Mouse (Mus musculus) lung, embryonic 14.5 days (tissue): ENCODE data around the gene Angptl1. TPM values are rescaled to one million over a fixed set of nuclear protein-coding genes. Genes with fewer than 3 reads are reported as not detected.

ENCODE experiments used
- ATAC-seq: fragments of 200-750 bp; cut with Nextera tagmentation; 2 replicates; pipeline ENCODE4 v1.8.0; 2017; ENCODE audit warnings: mild to moderate bottlenecking, moderate TSS enrichment, moderate library complexity; ENCODE audit not compliant: insufficient read depth
- DNase-seq: peaks from one replicate; pipeline ENCODE4 v3.0.0-alpha.2; 2015
- H3K27ac ChIP-seq: fragments of 300-500 bp; sonication (generic); 2 replicates; pipeline ENCODE4 v1.5.1; 2014; ENCODE audit warnings: low read depth, mild to moderate bottlenecking, moderate library complexity
- H3K27me3 ChIP-seq: fragments of 300-500 bp; sonication (generic); 2 replicates; pipeline ENCODE4 v1.6.1; 2014; ENCODE audit warnings: low read length, control low read depth; ENCODE audit not compliant: insufficient read depth
- H3K36me3 ChIP-seq: fragments of 300-500 bp; sonication (generic); 2 replicates; pipeline ENCODE4 v1.6.1; 2014; ENCODE audit warnings: control low read depth; ENCODE audit not compliant: insufficient read depth
- H3K4me1 ChIP-seq: fragments of 300-500 bp; sonication (generic); 2 replicates; pipeline ENCODE4 v1.6.1; 2014; ENCODE audit warnings: antibody characterized with exemption, control low read depth; ENCODE audit not compliant: insufficient read depth
- H3K4me2 ChIP-seq: fragments of 300-500 bp; sonication (generic); 2 replicates; pipeline ENCODE4 v1.6.1; 2014; ENCODE audit warnings: mild to moderate bottlenecking
- H3K4me3 ChIP-seq: fragments of 300-500 bp; sonication (generic); 2 replicates; pipeline ENCODE4 v1.5.1; 2014; ENCODE audit warnings: low read depth, low read length
- H3K9ac ChIP-seq: fragments of 300-500 bp; sonication (generic); 2 replicates; pipeline ENCODE4 v1.6.1; 2014
- H3K9me3 ChIP-seq: fragments of 300-500 bp; sonication (generic); 2 replicates; pipeline ENCODE4 v1.6.1; 2016; ENCODE audit warnings: low read depth, low read length, control low read depth
- CTCF ChIP-seq: IDR thresholded peaks from 2 replicates; pipeline ENCODE4 v1.5.1; 2016; ENCODE audit warnings: antibody characterized with exemption, low read depth
- WGBS: fragments of 180-500 bp; shearing (Covaris S2); extraction: QIAGEN DNeasy Blood & Tissue Kit; methylation state at CpG from one replicate; pipeline ENCODE4 v1.1.7; 2014; 5-methylcytosine and 5-hydroxymethylcytosine counted together
- polyA plus RNA-seq: library from polyadenylated mRNA; unstranded; fragments of >200 nt; fragmentation: Nextera tagmentation; extraction: Ambion mirVana; gene quantifications from 2 replicates; pipeline ENCODE4 v1.2.1, GENCODE M21; 2014

The Angptl1 gene
- polyA plus RNA-seq, 1 experiment from 2014 or later = 1.8 TPM

- H3K9me3 ChIP-seq = no peaks in the 10 kb centered on the region
- no peak for DNase-seq
- no peak for TF ChIP-seq CTCF
- no peak overlapping the region for H3K9ac ChIP-seq
- no peak overlapping the region for H3K27ac ChIP-seq
- 91% methylated on average over 3 of the region's 3 CpGs for WGBS
- H3K36me3 ChIP-seq = peaks cover 17% of the 10 kb centered on the region; the same call in 1 of the 2 replicates
- no peaks in the 10 kb centered on the region for H3K27me3 ChIP-seq
- H3K4me3 ChIP-seq = no peak overlapping the region
- ATAC-seq = no peak
- H3K4me2 ChIP-seq = no peak overlapping the region
- no peaks in the 10 kb centered on the region for H3K4me1 ChIP-seq
Measured at GRCm38 (mm10) chr1:156903899-156904298, 65.5 kb downstream of the Angptl1 start.

DNA sequence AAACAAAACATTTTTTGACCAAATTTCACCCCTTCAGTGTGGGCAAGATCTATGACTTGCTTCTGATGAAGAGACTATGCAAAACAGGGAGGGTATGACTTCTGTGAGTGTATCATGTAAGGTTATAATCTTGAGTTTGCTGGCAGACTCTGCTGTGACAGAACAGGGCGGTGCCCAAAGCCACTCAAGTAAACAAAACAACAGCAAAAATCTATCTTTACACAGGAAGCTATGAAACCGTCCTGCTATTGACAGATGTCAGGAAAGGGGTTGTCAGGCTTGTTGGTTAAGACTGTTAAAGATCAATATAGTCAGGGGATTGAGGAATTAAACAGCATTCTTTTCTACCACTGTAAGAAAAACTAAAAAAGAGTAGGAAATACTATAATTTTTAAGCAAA lies 67.3 kb downstream of the Angptl1 start:
- no peak overlapping the region for H3K9ac ChIP-seq
- no peak overlapping the region for H3K4me2 ChIP-seq
- H3K36me3 ChIP-seq = peaks cover 13% of the 10 kb centered on the region; the same call in 1 of the 2 replicates
- DNase-seq (no peak), ATAC-seq (no peak)
- no peak for TF ChIP-seq CTCF
- no peak overlapping the region for H3K4me3 ChIP-seq
- no peaks in the 10 kb centered on the region for H3K9me3 ChIP-seq
- WGBS = 72% methylated on average over 2 of the region's 2 CpGs
- H3K4me1 ChIP-seq = no peaks in the 10 kb centered on the region
- no peak overlapping the region for H3K27ac ChIP-seq
- no peaks in the 10 kb centered on the region for H3K27me3 ChIP-seq

DNA sequence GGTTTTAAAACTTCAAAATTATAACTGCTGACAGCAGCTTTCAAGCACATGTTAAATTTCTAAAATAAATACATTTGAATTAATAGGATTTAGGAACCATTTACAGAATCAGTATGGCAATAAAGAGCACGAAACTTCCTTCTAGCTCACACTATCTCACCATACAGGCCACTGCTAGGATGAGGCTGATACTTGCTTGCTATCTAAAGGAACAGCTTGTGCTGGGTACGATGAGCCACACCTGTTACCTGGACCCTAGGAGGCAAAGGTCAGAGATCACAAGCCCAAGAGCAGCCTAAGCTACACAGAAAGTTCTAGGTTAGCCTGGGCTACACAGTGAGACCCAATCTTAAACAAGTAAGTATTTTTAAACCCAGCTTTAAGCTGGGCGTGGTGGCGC lies 70.9 kb downstream of the Angptl1 start:
- Histone ChIP-seq H3K36me3 (peaks cover 10% of the 10 kb centered on the region; the same call in 1 of the 2 replicates), H3K4me1 (no peaks in the 10 kb centered on the region), H3K27me3 (no peaks in the 10 kb centered on the region), H3K4me2 (no peak overlapping the region), H3K27ac (no peak overlapping the region), H3K9ac (no peak overlapping the region), H3K9me3 (no peaks in the 10 kb centered on the region), H3K4me3 (no peak overlapping the region)
- ATAC-seq = no peak
- WGBS = 91% methylated on average over 4 of the region's 4 CpGs
- DNase-seq = no peak
- TF ChIP-seq CTCF = no peak

DNA sequence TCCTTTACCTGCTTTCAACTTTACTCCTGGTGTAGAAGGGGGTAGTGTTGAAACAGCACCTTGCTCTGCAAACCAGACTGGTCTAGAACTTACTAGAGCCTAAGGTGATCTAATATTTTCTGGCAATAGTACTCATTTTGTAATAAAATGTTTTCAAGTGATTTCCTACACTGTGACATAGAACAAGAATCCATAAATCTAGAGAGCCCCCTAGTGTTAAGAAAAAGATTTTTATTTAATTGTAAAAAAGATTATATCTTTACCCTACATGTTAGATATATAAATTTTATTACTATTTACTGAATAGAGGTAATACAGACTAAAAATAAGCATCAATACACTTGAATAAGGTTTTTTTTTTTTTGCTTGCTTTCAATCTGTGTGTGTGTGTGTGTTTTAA lies 71.5 kb downstream of the Angptl1 start:
- Histone ChIP-seq H3K4me1 (no peaks in the 10 kb centered on the region), H3K4me2 (no peak overlapping the region), H3K9me3 (no peaks in the 10 kb centered on the region), H3K27me3 (no peaks in the 10 kb centered on the region), H3K4me3 (no peak overlapping the region), H3K9ac (no peak overlapping the region), H3K27ac (no peak overlapping the region), H3K36me3 (peaks cover 10% of the 10 kb centered on the region; the same call in 1 of the 2 replicates)
- no peak for ATAC-seq
- peak; percentile 47 for DNase-seq
- TF ChIP-seq CTCF = peak; percentile 23; the same call in 1 of the 2 replicates

Other genes with a start within 250 kb of the Angptl1 start
- 8.3 and 8.7 TPM in 2 replicates for gene Tor3a, start 164.2 kb upstream of the Angptl1 start, polyA plus RNA-seq
- gene Fam20b, start 119.5 kb upstream of the Angptl1 start, polyA plus RNA-seq = 29.5 and 31.1 TPM in 2 replicates
- gene Ralgps2, start 101.1 kb downstream of the Angptl1 start, polyA plus RNA-seq = 70.6 and 71.6 TPM in 2 replicates